Mouse (Mus musculus) c-Kit-negative CD71-positive TER-119-positive erythroid progenitor cells, embryonic 14.5 days (primary cell): Measurements from ENCODE around the gene Prkn.
"Not testable (repeated sequence)": the region's sequence is repeated elsewhere in the genome, so short reads cannot be mapped to it uniquely, and the experiment has no call there.

Experiments used
- DNase-seq: peaks from one replicate; pipeline ENCODE4 v3.0.0-alpha.2; 2013; ENCODE audit warnings: low read depth, low spot score

The Prkn gene

DNA sequence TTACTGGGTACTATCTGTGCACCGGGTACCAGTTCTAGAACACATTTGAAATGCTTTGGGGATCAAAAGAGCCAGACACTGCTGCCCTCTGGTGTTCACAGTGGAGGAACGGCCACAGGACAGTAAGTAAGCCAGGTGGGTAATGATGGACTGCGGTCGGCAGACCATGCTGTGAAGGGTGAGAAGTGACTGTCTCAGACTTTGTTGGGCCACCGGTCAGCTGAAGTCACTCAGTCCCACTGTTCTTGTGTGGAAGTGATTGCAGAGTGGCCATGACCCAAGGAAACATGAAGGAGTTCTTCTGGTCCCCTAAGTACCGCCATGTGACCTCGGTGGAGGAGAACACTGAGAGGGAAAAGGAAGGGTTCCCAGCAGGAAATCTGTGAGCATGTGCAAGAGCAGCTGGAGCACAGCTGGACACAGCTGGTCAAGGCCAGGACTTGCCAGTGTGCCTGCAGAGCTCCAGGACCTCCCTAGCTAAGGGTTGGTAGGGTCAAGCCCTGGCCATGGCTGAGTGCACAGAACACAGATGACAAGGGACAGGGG lies 1135.0 kb downstream of the Prkn start:
- no peak for DNase-seq

DNA sequence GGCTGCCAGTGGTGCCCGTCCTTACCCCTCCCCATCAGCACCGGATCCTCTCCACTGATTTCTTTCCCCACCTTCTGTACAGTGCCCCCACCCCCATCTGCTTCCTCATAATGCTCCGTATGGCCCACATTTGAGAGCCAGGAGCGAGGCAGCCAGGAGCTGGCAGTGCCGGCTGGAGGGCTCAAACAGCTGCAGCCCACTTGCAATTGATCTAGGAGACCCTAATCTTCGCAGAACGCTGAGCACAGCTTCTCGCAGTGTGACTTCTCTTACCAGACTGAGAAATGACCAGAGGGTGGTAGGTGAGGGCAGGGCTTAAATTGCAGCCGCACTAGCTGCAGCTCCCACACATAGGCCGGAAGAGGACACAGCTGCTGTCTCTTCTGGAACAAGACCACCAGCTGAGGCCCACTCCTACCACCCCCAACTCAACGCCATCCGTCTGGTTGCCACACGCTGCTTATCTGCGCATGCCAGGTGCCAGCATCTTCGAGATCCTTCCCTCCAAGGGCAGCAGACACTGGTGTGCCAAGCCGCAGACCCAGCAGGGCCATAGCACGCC lies 1138.2 kb downstream of the Prkn start:
- DNase-seq, result no peak

DNA sequence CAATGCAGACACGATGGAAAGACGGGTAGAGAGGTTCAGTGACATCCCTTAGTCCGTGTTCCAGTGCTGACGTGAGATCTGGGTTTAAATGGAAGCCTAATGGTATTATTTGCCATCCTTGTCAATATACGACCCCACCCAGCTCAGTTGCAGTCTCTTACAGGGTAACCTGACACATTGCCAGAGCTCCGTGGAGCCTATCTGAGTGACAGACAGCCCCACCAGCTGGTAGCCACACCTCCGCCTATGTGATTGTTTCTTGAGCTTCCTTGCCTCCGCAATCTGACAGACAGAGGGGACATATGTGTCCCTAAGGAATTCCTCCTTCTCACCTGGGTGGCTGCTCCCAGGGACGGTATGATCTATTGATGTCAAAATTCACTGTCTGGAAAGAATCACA lies 1141.5 kb downstream of the Prkn start:
- DNase-seq, result no peak

DNA sequence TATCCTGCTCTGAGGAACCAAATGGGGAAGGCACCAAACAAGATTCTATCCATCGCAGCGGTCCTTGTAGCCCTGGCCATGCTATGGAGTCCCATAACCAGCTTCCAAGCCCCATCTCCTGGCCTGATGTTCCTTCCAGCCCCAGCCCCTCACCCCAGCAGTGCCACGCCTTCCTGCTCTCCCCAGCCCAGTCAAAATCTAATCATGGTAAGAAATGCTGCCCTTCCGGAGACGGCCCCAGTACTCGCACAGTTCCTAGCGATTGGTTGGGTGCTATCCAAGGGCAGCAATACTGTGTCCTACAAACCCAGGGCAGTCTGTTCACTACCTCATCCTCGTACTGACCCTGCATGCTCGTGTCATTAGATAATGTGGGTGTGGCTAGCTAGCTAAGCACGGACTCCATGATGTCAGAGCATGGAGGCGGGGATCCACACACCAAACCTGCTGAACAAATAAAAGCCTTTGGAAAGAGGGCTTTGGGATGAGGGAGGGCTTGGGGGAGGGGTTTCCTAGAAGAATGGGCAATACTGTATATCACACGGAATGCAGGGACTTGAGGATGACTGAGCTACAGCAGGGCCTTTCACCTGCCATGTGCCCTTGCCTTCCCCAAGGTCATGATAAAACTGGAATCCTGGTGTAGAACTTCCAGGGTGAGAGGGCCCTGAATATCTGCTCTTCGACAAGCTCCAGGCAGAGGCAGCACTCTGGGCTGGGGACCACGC lies 1148.1 kb downstream of the Prkn start:
- DNase-seq, result no peak

DNA sequence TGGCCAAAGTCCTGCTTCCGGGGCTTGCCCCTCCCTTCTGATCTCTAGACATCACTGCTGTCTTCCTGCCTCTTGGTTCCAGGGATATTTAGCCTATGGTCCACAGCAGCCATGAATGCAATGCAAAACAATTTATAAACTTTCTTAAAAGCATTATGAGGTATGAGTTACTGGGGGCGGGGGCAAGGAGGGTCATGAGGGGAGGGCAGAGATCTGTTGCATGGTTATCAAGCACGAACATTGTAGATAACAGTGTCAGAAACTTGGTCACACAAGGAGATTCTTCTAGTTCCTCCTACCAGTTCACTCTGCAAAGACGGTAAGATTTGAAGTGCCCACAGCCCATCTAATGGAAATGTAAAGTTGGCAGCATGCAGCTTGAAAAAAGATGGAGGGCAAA lies 1149.1 kb downstream of the Prkn start:
- no peak for DNase-seq

DNA sequence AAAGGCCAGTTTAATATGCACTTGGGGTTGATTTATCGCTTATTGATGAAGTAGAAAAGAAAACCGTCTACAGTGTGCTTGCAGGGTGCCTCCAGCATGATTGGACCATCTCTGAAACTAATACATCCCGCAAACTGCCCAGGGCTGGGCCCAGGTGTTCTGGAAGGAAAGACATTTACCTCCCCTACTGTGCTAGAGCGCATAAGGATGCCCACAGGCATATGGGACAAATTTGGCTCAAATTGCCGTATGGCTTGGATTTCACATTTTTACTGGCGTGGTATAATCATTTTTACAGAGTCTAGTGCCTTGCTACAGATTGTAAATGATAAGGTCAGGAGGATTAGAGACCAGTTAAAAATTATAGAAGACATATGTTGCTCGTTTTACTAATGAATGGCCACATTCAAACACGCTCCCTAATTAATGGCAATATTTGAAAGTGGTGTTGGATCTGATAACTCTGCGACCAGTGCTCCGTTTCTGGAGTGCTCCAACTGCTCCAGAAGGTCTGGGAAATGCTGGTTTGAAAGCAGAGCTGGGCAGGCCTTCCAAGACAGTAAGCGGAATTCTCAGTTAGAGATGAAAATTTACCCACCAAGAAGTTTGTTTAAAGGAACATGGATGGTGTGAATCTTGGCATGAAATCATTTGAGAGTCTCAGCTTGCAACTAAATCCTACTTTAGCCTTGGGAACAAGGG lies 1150.4 kb downstream of the Prkn start:
- no peak for DNase-seq

DNA sequence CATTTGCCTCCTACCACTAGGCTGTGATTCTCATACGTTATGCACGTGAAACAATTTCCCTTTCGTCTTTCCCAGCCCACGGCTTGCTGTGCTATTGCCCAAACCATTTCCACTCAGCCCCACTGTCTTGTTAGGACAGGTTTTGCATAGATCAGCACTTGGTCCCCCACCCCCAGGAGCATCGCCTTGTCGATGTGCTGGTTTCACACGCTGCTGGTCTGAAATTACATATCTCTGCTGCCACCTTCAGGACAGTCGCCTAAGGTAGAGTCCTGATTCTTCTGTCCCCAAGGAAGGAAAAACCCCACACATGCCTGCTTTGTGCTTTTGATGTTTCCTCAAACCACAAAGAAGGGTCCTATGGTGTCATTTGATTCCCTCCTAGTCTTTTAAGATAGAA lies 1153.1 kb downstream of the Prkn start:
- DNase-seq, result no peak

DNA sequence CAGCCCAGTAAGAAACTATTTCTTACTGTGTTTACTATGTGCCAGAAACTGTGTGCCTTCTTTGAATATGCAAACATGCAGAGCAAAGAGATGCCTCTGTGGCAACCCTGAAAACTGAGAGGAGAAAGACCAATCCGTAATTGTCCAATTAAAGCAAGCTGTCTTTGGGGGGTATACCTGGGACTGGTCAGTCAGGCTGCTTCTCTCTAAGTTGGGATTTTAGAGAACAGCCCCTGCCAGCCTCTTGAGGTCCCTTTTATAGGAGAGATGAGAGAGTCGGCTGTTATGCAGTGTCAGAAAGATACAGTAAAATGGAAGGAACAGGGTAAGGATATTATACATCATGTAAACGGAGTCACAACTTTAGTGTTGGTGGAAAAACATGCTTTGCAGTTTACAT lies 1154.1 kb downstream of the Prkn start:
- no peak for DNase-seq

DNA sequence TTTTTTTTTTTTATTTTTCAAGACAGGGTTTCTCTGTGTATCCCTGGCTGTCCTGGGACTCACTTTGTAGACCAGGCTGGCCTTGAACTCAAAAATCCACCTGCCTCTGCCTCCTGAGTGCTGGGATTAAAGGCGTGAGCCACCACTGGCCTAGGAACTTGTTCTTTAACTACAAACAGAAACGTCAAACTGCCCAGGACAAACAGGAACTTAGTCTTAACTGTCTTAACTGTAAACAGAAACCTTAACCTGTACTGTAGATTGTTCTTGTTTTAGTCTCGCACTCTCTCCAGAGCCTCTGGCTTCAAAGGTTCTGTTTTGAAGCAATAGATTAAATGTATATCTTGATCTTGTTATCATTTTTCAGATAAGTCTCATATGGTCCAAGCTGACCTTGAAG lies 1154.6 kb downstream of the Prkn start:
- DNase-seq, result not testable (repeated sequence)

DNA sequence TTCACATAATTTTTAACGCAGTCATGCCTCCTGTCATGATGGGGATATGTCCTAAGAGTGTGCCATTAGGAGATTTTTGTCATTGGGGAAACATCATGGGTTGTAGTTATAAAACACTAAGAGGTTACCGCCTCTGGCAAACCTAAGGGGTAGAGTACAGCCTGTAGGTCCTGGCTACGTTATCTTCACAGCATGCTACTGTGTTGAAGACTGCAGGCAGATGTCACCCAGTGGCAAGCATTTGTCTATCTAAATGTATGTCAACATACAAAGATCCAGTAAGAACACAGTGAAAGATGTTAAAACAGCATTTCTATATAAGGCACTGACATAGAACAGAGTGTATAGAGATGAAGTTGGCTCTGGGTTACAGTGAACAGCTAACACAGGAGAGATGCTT lies 1155.3 kb downstream of the Prkn start:
- no peak for DNase-seq

DNA sequence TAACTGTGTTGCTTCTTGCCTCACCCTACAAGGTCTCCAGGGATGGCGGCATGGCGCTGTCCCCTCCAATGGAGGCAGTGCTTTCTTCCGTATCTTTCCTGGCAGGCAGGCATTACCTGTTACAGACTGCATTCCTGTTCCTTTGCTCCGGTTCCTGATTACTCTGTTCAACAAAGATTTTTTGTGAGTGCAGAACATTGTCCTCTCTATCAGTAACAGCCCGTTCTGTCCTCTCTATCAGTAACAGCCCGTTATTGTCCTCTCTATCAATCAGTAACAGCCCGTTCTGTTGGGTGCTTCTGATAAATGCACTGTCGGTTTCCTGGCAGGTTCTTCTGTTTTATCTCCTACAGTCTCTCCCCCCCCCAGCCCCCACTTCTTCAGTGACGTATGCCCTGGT lies 1156.1 kb downstream of the Prkn start:
- DNase-seq, result no peak

DNA sequence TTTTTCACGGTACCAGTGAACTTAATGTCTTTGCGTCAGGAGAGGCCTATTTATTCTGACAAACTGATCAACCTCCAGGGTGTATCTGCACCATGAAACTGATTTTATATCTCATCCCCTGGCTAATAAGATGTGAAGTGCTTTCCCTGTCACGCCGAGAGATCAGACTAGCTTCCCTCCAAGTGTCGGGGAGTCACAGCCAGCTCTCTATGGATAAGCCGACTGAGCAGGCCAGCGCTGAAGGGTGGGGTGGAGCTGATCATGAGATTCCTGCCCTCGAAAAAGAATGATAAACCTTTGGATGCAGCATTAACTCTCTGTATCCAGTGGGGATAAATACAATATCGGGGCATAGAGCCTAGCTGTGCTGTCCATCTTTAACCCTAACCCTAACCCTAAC lies 1160.1 kb downstream of the Prkn start:
- no peak for DNase-seq

DNA sequence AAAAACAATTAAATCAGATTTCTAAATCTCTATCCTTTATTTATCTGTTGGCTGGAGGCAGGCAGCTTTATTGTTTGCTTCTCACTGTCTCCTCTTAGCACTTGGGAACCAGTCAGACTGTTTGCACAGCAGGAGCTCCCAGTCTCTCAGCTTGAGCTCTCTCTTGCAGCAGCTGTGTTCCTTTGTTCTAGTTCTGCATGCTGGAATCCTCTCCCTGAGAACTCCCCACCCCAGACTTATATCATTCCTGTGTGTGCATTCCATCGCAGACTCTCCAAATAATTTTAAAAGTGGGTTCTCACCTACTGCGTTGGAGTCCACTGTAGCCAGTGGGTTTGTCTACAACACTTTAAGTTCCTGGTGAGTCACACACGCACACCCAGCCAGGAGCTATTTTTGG lies 1181.1 kb downstream of the Prkn start:
- no peak for DNase-seq

DNA sequence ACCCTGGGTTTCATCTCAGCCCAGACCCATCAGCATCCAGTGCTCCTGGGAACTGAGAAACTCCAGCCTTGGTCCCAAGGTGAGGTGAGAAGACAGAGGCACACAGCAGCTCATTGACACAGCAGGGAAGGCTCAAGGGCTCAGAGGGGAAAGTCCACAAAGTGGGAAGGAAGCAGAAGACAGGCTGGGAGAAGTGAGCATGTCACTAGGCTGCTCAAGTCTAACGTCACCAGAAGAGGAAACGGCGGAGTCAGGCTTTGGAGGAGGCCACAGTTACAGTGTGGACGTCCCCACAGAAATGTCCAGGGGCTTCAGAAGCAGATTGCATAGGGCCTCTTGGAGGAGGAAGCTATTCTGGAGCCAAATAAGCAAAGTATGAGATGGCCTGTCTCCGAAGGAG lies 1189.2 kb downstream of the Prkn start:
- DNase-seq, result no peak

DNA sequence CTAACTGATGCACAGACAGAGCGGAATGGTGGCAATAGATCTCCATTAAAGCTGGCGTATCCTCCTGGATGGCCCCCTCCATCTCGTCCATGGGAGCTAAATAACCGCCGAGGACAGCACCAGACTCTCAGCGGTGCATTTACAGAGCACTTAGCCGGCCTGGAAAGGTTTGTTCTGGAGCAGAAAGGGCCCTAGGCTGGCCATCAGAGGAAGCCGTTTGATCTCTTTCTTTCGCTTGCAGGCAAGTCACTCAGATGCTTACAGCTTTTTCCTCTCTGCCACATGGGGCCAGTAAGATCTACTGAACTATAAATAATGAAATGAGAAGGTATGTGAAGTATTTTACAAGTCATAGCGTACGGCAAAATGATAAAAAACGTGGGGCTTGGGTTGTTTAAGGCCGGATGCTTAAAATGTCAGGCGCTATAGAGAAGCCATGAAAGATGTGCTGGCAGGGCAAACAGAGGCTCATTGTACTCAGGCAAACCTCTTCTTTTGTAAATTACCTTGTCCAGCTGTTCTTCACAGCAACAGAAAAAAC lies 1189.8 kb downstream of the Prkn start:
- DNase-seq, result no peak

DNA sequence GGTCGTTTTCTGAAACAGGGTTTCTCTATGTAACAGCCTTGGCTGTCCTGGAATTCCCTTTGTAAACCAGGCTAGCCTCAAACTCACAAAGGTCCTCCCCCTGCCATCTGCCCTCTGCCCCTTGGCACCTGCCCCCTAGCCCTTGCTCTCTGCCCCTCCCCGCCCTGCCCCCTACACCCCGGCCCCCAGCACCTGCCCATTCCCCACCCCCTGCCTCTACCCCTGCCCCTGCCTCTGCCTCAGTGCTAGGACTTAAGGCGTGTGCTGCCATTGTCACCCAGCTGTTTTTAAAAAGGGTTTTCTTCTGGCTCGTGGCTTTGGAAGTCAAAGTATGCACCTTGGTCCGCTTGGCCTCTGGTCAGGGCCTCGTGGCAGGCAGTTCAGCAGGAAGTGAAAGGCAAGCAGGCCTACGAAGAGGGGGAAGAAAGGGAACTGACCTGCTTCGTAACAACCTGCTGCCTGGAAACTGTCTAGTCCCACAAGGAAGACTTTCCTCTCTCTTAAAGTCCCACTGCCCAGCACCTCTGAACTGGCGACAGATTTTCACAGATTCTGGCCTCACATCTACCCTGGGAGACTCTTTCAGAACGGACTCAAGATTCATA lies 1190.5 kb downstream of the Prkn start:
- DNase-seq, result no peak

DNA sequence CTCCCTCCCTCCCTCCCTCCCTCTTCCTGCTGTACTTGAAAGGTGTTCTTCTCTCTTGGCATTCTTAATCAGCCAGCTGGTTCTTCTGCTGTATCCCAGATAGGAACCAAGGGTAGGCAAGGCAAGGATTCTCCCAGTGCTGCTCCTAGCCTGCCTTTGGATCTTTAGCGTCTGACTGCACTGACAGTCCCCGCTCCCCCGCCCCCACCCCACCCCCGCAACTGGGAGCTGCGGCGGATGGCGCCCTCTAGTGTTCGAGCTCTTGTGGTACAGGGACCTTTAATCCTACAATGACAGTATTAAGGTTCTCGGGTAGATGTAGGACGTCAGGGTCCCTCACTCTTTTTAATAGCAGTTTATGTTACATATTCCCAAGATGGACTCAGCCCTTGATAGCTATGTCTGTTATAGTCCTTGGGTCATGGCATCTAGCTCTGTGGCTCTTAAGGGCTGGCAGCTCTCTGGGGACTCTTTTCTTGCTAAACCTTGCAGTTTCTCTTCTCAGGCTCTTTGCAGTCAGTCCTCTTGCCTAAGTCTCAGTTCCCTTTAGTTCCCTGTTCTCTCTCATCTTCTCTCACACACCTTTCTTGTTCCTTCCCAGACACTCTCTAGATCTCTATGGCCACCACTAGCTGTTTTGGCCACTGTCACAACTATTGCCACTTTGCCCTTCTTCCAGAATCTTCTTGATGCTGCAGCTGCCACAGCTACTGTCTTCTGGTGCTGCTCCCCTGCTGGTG lies 1191.2 kb downstream of the Prkn start:
- no peak for DNase-seq

DNA sequence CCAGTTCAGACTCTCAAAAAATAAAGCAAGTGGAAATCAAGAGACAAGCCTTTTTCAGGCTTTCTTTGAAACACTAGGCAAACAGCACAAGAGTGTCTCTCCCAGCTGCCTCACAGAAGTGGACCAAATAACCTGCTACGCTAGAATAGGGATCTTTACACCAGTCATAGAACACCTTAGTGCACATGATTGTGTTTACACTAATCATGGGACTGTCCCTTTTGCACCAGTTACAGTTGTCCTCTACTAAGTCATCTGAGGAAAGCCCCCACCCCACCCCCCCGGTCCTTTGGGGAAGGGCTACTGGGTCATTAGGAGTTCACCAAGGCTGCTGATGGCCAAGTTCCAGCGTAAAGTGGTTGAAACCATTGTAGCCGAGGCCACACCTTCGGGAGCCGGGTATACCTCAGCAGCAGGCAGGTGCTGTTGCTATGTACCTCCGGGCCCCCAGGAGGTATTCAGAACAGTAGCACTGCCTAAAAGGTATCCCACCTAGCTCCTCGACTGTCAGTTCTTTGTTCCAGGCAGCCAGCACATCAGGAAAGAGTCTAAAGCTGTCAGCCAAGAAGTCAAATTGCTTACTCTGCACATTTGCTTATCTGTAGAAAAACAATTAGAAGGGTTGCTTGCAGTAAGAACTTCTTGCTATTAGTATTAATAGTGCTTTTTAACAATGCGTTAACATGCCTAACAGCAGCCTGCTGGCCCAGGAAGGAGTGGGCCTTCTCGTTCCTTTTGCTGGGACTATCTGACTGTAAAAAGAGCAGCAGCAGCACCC lies 1192.0 kb downstream of the Prkn start:
- no peak for DNase-seq

DNA sequence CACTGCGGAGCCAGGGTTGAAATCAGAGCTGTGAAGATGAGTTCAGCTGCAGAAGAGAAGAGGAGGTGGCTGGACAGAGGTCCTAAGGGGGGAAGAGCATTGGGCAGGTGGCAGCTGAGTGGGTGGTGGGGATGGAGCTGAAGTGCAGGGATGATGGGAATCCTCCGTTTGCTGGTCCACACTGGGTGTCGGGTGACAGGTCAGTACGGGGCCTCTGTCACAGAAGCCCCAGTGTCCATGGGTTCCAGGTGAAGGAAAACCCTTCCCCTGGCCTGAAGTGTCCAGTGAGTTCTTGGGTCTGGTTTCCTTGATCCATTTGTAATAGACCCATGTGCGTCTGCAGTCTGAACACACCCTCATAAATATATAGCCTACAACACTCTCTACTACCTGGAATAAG lies 1195.2 kb downstream of the Prkn start:
- DNase-seq, result no peak

DNA sequence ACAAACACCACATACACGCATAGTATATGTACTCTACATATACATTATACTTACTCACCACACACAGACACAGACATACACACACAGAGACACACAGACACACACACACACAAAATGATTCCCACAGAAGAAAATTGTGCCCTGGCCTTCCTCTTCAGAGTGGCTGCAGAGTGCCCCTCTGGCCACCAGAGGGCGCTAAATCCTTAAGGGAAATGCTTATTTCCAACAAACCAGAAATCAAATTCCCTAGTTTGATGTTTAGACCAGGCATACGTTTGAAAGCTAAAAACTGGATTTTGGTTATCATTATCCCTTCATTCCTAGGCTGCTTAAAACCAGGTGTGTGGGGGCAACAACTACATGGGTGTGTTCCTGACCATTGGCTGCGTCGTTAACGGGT lies 1196.0 kb downstream of the Prkn start:
- DNase-seq, result peak; percentile 77

DNA sequence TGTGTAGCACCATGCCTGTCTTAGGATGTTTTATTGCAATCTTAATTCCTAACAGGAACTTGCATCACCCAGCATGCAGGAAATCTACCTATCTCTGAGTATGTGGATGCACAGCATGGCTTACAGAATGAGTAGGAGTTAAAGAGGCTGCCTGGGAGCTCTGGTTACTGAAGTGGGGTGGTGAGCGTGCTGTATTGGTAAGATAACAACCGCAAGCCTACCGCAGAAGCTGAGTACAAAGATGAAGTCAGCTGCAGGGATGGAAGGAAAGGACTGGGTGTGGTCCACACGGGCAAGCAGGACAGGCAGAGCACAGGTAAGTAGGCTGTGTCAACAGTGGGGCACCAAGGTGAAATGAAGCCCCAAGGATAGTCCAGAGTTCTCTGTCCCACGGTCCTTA lies 1196.9 kb downstream of the Prkn start:
- DNase-seq, result peak; percentile 70
